Mouse (Mus musculus) cortical plate, adult 2 months (tissue): ENCODE results near the gene Fkbpl.

ENCODE experiments used
- CTCF ChIP-seq: fragments of 200-500 bp; IDR thresholded peaks from 2 replicates; pipeline ENCODE4 v1.5.1; 2011; ENCODE audit warnings: mild to moderate bottlenecking, control low read depth, low read length; ENCODE audit not compliant: insufficient read depth; ENCODE audit errors: extremely low read depth
- POLR2A ChIP-seq: fragments of 200-500 bp; IDR thresholded peaks from 2 replicates; pipeline ENCODE4 v1.6.1; 2011; ENCODE audit warnings: mild to moderate bottlenecking, low read length, control low read depth; ENCODE audit not compliant: insufficient read depth; ENCODE audit errors: extremely low read depth

GRCm38 (mm10) chr17:34658591-34658990, 14.0 kb downstream of the Fkbpl start:
- TF ChIP-seq CTCF (no peak), POLR2A (no peak)
